Mouse (Mus musculus) brain, adult 2 months (tissue): ENCODE data around the gene Gpr27.

Source experiments
- DNase-seq: peaks from one replicate; pipeline ENCODE4 v3.0.0; 2011; ENCODE audit warnings: low read depth, low spot score

The Gpr27 gene

GRCm38 (mm10) chr6:99677325-99677724 lies 15.2 kb upstream of the Gpr27 start:
- no peak for DNase-seq

- peak; percentile 61 for DNase-seq
Observed at GRCm38 (mm10) chr6:99678108-99678507, 14.4 kb upstream of the Gpr27 start.

DNA sequence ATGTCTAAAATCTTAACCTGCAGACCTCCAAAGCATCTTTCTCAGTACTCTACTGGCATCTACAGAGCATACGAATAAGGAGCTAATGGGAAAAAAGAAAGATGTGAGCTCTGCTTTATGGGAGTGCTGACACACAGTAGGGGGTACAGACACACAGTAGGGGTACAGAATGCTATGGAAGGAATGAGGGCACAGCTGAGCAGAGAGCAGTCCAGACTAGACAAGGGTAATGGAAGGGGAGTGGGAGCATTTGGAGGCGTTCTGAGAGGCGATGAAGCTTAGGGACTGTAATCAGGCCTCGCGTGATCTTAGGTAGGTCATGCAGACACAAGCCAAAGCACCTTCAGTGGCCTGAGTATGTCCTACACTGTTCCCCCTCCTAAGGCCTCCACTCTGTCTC lies 8.5 kb upstream of the Gpr27 start:
- no peak for DNase-seq

DNA sequence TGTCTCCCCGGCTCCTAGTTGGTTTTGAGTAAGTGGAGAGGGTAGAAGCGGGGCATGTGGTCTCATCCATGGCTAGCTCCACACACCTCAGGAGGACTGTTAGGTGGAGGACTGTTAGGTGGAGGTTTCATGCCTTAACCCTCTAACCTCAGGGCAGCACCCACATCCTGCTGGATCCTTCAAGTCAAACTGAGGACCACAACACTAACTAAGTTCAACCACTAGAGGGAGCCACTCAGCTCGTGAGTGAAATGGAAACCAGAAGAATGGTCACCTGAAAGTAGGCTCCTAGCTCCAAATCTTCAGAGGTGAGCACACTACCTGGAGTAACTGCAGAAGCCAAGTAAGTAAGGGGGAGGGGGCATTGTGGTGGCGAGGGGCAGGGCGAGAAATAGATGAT lies 7.6 kb upstream of the Gpr27 start:
- DNase-seq: peak; percentile 68

- DNase-seq: no peak
Observed at GRCm38 (mm10) chr6:99688513-99688912, 4.0 kb upstream of the Gpr27 start.

DNA sequence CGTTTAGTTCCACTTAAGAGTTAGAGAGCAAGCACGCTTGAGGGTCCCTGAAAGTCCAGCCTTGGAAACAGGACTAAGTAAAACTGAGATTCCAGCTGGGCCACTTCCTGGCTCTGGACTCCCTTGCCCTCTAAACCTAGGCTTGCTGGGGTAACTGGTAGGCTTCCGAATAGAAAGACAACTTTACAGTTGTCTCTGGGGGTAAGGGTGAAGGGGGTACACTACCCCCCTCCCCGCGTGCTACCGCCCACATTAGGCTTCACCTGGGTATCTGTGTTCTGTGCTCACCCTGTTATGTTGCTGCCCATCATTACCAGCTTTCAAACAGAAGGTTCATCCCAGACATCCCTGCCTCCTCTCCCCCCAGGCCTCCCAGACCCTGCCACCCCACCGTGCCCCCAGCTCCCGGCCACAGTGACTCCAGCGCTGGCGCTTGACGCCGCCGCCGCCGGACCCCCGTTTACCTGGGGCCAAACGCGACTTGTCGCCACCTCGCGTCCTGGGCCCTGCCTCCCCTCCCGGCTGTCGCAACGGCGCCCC lies 743 bp upstream of the Gpr27 start:
- no peak for DNase-seq

DNA sequence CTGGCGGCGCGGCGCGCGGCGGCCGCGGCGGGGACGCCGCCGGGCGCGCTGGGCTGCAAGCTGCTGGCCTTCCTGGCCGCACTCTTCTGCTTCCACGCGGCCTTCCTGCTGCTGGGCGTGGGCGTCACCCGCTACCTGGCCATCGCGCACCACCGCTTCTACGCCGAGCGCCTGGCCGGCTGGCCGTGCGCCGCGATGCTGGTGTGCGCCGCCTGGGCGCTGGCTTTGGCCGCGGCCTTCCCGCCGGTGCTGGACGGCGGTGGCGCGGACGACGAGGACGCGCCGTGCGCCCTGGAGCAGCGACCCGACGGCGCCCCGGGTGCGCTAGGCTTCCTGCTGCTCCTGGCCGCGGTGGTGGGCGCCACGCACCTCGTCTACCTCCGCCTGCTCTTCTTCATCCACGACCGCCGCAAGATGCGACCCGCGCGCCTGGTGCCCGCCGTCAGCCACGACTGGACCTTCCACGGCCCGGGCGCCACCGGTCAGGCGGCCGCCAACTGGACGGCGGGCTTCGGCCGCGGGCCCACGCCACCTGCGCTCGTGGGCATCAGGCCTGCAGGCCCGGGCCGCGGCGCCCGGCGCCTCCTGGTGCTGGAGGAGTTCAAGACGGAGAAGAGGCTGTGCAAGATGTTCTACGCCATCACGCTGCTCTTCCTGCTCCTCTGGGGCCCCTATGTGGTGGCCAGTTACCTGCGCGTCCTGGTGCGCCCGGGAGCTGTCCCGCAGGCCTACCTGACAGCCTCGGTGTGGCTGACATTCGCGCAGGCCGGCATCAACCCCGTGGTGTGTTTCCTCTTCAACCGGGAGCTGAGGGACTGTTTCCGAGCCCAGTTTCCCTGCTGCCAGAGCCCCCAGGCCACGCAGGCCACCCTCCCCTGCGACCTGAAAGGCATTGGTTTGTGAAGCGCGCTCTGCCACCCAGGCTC lies 700 bp downstream of the Gpr27 start:
- peak; percentile 63 for DNase-seq

DNA sequence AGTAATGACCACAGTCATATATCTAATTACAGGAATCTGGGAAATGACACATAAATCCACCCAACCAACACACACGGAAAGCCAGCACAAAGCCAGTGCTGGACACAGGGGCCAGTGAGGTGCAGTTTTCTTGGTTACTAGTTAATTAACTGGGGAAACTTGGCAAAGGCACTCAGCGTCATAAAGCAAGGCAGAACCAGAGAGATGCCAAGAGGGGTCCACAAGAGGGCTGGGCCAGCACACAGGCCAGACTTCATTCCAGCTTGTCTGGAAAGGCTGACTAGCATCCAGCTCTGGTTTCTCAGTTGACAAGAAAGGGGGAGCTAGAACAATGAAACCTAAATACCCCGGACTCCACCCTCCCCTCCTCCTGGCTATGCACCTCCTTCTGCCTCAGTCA lies 8.0 kb downstream of the Gpr27 start:
- no peak for DNase-seq

DNA sequence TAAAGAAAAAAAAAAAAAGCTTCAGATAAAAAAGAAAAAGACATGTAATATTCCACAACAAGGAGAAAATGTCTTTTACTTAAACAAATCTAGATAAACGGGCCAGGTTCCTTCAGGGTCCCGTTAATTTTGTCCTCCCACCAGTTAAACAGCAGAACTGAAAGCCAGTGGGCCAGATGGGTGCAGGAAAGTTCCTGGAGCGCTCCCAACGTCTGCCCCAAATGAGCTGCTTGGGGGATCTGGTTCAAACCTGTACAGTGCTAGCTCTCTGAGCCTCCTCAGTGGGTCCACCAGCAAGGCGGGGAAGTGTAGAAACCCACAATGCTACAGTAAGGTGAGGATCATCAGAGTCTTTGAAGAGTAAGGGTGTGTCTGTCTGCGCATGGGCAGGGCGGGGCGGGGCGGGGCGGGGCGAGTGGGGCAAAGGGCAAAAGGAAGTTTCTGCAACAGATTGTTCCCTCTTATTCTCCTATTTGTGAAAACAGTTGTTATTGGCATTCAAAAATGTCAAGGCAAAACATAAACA lies 19.2 kb downstream of the Gpr27 start:
- no peak for DNase-seq

DNA sequence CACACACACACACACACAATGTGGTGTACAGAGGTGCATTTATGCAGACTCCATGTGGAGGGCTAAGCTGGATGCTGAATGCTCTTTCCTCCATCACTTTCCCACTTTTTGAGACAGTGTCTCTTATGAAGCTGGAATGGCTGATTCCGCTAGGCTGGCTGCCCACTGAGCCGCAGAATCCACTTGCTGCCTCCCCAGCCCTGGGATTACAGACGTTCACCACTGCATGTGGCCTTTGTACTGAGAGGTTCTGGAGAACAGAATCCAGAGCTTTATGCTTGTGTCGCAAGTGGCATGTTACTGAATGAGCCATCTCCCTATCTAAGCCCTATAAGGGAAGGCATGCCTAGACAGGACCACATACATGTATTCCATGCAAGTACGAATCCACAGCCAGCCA lies 20.8 kb downstream of the Gpr27 start:
- no peak for DNase-seq

- DNase-seq: no peak
Observed at GRCm38 (mm10) chr6:99715191-99715590, 22.7 kb downstream of the Gpr27 start.

DNA sequence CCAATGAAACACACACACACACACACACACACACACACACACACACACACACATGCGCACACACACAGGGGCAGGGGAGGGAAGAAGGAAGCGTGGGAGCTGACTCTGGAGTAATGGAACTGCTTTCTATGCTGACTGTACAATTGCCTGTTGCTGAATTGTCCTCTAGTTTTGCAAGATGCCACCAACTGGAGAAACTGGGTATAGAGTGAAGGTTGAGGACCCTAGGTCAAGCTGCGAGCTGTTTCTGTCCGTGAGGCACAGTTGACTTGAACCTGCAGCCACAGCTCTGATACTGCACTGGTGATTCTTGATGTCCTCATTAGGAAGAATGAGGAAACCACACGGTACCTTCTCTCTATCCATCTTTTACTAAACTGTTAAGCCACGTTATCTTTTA lies 23.4 kb downstream of the Gpr27 start:
- no peak for DNase-seq

DNA sequence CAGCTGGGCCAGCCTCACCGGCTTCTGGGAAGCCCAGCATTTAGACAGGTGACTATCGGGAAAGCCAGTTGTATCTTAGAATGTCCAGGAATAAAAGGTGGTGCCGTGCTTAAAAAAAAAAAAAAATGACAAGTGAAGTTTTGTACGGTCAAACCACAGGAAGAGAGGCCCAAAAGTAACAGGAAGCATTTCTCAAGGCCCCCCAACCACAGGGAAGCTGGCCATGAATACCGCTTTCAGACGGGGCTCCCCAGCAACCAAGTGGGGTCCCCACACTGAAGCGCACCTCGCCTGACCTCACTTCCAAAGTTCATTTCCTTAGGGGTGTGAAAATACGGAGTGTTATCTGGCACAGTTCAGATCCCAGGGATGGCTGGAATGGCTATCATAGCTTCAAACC lies 28.6 kb downstream of the Gpr27 start:
- DNase-seq: no peak

GRCm38 (mm10) chr6:99722390-99722789 lies 29.9 kb downstream of the Gpr27 start:
- no peak for DNase-seq

DNA sequence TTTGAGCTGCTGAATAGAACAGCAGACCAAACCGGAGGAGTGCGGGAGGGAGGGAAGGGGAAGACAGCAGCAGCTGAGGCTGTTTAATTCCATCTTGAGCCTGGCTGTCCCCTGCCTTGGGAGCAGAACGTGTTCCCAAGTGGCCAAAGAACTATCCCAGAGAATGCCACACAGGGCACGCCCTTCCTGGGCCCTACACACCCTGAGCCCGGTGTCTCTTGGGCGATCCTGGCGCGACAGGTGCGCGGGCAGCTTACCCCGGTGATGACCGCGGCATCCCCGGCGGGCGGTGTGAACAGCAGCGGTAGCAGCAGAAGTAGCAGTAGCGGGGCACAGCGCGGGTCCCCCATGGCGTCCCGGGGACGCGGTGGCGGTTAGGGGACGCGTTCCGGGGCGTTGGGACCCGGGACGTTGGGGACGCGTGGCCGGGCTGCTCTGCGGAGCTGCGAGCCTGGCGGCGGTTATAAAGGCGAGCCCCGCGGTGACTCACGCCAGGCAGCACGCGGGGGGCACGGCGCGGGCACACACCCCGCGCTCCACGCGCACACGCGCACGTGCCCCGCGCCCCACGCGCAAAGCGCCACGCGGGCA lies 33.6 kb downstream of the Gpr27 start, which contains the start of gene Prok2:
TSS of gene Prok2 (minus strand) at position 422 of the 591 bp plus-strand sequence.
- DNase-seq: no peak

GRCm38 (mm10) chr6:99726576-99727303 lies 34.3 kb downstream of the Gpr27 start:
- no peak for DNase-seq

GRCm38 (mm10) chr6:99729853-99730252 lies 37.4 kb downstream of the Gpr27 start:
- DNase-seq: no peak

DNA sequence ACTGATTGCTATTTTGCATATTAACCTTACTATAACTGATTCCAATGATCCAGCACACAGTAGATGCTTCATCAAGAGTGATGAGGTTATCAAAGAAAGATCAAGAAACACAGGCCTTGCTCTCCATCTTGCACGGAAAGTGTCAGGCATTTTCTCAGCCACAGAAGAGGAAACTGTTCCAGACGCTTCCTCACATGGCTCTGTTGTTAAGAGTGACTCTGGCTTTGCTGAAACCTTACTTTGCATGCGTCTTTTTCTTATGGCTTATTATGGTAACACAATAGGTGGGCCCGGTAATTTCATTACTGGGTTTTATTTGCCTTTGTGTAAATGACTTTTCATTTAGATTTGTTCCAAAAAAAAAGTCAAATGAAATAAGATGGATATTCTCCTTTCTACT lies 39.4 kb downstream of the Gpr27 start:
- DNase-seq: no peak

DNA sequence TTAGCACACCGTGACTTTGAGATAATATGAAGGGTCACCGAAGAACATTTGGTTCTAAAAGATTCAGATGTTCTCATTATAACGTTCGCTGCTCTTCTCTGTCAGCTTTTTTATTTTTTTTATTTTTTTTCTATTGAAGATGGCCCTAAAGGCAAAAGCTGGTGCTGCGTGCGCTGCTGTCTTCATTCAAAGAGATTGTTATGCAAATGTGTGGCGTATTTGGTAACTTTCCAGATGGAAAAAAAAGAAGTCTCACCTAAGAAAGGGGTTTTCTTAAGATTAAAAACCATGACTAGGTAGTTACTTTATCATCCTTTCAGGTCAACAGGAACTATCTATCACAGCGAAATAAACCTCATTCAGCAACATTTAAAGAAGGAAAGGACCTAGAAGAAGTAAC lies 40.2 kb downstream of the Gpr27 start:
- no peak for DNase-seq

- no peak for DNase-seq
Observed at GRCm38 (mm10) chr6:99734666-99735065, 42.2 kb downstream of the Gpr27 start.

DNA sequence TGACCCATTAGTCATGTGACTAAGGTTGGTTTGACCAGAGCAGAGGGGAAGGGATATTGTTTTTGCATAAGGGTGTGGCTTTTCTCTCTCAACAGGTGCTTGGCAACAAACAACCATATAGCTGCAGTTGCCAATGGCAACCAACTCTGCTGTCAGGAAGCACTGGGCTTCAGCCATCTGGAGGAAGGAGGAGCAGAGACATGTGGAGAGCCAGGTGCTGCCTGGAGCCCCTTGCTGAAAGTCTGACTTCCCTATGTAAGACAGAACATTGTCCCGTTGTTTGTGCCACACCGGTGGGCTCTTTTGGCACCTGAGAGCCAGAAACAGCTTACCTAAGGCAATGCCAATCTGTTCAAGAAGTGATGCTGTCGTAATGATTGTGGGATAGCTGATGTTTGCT lies 50.4 kb downstream of the Gpr27 start:
- peak; percentile 59 for DNase-seq
